Mouse (Mus musculus): ENCODE measurements around the gene Cfc1.
"Not testable (repeated sequence)": the region's sequence is repeated elsewhere in the genome, so short reads cannot be mapped to it uniquely, and the experiment has no call there.

Gene Cfc1

DNA sequence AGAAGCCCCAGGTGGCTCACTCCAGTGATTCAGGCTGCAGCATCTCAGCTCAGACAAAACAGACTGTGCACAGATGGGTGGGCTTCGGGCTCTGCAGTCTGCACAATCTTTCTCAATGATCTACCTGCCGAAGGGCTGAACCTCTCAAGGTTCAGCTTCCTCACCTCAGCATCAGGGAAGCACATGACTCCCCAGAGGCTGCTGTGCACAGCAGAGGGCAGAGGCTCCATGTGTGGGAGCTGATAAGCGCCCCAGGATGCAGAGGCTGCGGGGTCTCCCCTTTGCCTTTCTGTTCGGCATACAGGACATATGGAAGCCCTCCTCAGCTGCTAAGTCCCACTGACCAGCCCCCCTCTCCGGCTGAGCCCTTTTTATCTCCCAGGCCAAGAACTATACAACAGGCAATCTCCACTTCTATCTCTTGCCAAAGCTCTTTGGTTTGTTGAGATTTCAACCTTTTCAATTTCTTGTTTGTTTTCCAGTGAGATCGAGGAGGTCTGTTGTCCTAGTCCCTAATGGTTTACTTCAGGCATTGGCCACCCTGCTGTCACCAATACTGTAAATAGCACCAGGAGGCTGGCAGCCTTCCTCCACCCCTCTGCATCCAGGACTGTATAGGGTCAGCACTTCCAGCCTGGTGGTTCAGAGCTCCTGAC is at the start of gene Cfc1:
Gene Cfc1 (plus strand): TSS at position 606 of the 656 bp plus-strand sequence.
- not testable (repeated sequence) for DNase-seq

- DNase-seq: no peak
Measured at GRCm38 (mm10) chr1:34487383-34487782, 48.1 kb upstream of the Cfc1 start.

DNA sequence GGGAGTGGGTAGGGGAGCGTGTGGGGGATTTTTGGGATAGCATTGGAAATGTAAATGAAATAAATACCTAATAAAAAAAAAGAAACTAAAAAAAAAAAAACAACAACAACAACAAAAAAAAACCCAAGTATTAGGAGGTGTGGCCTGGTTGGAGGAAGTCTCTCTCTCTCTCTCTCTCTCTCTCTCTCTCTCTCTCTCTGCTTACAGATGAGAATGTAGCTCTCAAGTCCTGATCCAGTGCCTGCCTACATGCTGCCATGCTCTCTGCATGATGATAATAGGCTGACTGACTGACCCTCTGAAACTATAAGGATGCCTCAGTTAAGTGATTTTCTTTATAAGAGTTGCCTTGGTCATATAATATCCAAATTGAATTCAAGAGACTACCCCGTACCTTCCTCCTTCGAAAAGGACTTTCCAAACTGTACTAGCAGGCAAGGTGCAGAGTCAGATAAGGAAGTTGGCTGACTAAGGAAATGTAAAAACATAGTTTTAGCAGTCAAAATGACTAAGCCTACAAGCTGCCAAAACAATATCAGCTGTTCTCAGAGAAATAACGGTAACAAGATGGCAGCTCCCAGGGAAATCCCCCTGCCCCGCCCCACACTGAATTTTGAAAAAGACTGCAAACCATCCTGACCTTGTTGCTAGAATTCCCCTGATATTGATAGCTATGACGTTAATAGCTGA is 45.5 kb upstream of the Cfc1 start:
- no peak for DNase-seq

- DNase-seq: no peak
Measured at GRCm38 (mm10) chr1:34491480-34491879, 44.0 kb upstream of the Cfc1 start.

DNA sequence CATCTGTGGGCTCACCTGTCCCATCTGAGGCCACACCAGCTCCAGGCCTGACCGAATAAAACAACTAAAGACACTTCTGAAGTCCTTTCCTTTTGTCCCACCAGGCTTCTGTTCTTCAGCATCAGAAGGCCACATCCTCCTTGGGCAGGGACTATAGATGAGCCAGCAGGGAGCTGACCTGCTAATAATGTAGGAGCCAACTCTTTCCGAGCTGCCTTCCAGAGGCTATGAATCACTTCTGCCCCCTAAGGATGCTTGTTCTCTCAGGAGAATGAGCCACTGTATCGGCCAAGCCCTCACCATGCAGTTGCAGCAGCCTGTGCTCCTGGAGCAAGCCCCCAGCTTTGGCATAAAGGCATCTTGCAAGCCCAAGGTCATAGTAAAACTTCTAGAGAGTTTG is 32.5 kb upstream of the Cfc1 start:
- DNase-seq: no peak

DNA sequence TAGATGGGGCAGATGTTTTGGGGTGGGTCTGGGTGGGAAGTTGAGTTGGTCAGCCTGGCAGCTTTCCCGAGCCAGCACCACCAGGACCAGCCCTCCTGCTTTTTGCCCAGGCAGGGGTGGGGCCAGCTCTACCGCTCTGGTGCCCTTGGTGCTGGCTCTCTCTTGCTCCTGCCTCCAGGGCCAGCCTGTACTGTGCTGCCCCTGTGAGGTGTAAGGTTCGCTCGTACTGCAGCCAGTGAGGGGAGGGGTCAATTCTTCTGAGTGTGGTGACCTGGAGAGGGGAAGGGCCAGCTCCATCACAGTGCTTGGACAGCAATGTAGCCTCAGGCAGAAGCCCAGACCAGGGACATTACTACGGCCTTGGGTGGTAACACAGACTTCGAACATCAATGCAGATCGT is 30.1 kb upstream of the Cfc1 start:
- no peak for DNase-seq

DNA sequence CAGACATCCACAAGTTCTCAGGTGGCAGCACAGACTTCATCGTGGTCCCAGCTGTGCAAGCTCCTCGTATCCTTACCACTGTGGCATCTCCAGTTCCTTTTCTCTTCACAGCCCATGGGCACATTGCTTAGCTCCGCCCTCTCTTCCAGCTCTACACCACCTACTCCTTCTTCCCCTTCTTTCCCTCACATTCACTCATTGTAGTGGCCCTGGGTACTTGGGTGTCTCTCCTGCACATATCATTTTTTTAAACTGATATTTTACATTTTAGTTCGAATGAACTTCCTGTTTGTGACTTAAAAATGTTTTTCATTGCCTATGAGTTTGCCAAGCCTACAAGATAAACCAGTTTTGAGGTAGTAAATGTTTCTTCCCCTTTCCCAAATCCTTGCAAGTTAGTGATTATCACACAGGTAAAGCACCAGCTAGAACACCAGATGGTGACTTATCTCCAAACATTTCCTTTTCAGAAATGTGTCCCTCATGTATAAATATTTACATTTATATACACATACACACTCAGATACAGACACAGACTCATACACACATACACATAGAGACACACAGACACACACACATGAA is 29.4 kb upstream of the Cfc1 start:
- no peak for DNase-seq

- no peak for DNase-seq
Measured at GRCm38 (mm10) chr1:34507986-34508385, 27.5 kb upstream of the Cfc1 start.

GRCm38 (mm10) chr1:34510575-34510981 is 24.9 kb upstream of the Cfc1 start:
- DNase-seq: no peak

GRCm38 (mm10) chr1:34511027-34511426 is 24.4 kb upstream of the Cfc1 start:
- DNase-seq: peak; percentile 78

GRCm38 (mm10) chr1:34513068-34513467 is 22.4 kb upstream of the Cfc1 start:
- no peak for DNase-seq

- no peak for DNase-seq
Measured at GRCm38 (mm10) chr1:34516595-34516994, 18.9 kb upstream of the Cfc1 start.

DNA sequence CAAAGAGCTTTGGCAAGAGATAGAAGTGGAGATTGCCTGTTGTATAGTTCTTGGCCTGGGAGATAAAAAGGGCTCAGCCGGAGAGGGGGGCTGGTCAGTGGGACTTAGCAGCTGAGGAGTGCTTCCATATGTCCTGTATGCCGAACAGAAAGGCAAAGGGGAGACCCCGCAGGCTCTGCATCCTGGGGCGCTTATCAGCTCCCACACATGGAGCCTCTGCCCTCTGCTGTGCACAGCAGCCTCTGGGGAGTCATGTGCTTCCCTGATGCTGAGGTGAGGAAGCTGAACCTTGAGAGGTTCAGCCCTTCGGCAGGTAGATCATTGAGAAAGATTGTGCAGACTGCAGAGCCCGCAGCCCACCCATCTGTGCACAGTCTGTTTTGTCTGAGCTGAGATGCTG is 18.2 kb upstream of the Cfc1 start:
- not testable (repeated sequence) for DNase-seq

DNA sequence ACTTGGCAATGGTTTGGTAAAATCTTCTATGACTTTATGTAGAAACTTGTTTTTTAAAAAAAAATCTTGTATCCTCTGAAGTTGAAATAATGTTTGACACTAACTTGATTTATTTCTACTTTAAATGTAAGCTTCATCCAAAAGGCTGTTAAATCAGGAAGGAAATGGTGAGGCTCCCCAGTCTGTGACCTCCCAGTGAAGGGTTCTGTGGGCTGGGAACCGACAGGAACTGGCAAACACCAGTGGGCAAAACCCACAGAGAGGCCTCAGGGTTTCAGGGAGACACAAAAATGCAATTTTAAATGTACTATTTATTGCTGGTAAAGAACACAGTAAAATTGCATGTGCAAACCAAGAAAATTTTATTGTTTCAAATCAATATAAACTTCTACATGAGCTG is 17.7 kb upstream of the Cfc1 start:
- not testable (repeated sequence) for DNase-seq

DNA sequence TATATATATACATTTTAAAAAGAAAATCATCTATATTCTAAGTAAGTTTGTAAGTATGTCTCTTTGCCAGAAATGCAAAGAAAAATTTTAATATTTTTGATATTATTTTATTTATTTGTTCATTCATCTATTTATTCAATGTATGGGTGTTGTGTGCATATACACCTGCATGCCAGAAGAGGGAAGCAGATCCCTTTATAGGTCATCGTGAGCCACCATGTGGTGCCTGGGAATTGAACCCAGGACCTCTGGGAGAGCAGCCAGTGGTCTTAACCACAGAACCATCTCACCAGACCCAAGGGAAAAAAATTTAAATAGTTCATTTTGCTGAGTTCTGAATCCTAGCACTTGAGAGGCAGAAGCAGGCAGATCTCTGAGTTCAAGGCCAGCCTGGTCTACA is 17.2 kb upstream of the Cfc1 start:
- no peak for DNase-seq

GRCm38 (mm10) chr1:34522205-34522849 is 13.1 kb upstream of the Cfc1 start:
- DNase-seq: peak; percentile 38

DNA sequence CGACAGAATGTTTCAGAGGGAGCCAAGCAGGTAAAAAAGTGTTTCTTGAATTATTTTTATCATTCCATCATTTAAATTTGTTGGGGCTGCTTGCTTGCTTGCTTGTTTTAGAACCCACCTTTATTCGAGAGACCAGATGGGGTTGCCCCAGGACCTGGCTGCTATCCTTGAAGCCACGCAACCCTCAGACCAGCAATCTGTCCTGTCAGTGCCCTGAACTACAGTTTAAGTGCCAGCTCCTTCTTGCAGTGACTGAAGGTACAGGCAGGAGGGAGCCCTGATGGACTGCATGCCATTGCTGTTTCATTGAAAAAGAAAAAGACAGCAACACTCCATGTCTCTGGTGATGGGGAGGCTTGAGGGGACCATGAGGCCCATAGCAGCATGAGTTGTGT is 12.6 kb upstream of the Cfc1 start:
- DNase-seq: peak; percentile 78

DNA sequence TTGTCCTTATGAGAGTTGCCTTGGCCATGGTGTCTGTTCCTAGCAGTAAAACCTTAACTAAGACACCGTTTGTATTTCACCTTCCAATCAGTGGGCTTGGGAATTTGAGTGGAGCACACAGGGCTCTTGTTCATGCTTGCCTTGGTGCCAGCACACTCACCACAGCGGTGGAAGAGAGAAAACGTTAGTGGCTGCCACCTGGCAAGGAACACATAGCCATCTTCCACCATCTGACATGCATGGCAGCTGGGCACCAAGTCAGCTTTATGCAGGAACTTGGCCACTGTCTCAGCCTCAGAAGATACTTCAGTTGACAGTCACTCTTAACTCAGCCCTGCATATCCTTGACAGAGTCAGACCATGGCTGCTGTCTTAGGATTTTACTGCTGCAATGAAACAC is 11.8 kb upstream of the Cfc1 start:
- DNase-seq: peak; percentile 27

DNA sequence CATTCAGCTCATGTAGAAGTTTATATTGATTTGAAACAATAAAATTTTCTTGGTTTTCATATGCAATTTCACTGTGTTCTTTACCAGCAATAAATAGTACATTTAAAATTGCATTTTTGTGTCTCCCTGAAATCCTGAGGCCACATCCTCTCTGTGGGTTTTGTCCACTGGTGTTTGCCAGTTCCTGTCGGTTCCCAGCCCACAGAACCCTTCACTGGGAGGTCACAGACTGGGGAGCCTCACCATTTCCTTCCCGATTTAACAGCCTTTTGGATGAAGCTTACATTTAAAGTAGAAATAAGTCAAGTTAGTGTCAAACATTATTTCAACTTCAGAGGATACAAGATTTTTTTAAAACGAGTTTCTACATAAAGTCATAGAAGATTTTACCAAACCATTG is 874 bp upstream of the Cfc1 start:
- not testable (repeated sequence) for DNase-seq

GRCm38 (mm10) chr1:34536291-34536766 is 881 bp downstream of the Cfc1 start:
- DNase-seq: no peak

- DNase-seq: no peak
Measured at GRCm38 (mm10) chr1:34536767-34537485, 1.5 kb downstream of the Cfc1 start.

DNA sequence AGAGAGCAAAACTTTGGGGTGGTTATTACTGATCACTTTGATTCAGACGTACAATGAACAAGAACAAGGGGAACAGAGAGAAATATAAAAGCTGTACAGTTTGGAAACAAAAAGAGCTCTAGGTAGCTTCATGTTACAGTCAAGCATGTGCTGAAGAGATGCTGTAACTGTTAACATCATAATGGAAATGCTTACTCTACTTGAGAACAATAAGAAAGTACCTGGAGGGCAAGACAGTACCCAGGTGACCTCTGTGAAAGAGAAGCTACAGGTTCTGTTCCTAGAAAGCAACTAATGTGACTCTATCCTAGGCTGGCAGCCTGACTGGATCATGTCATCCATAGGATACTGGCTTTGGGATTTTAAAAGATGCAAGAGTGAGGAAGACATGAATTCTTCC is 11.6 kb downstream of the Cfc1 start:
- no peak for DNase-seq

GRCm38 (mm10) chr1:34553690-34554089 is 18.2 kb downstream of the Cfc1 start:
- no peak for DNase-seq
